Mouse (Mus musculus) retina, postnatal 1 day (tissue): ENCODE results near the gene Ptgis.

ENCODE experiments used
- DNase-seq: peaks from one replicate; pipeline ENCODE4 v3.0.0-alpha.2; 2012

Ptgis gene

GRCm38 (mm10) chr2:167263040-167263810 is 22.8 kb upstream of the Ptgis start:
- DNase-seq: no peak

- no peak for DNase-seq
Observed at GRCm38 (mm10) chr2:167262433-167262832, 22.0 kb upstream of the Ptgis start.

GRCm38 (mm10) chr2:167261106-167261505 is 20.7 kb upstream of the Ptgis start:
- no peak for DNase-seq

- no peak for DNase-seq
Observed at GRCm38 (mm10) chr2:167257790-167258189, 17.4 kb upstream of the Ptgis start.

GRCm38 (mm10) chr2:167254808-167255207 is 14.4 kb upstream of the Ptgis start:
- no peak for DNase-seq

- DNase-seq: no peak
Observed at GRCm38 (mm10) chr2:167254185-167254584, 13.8 kb upstream of the Ptgis start.

- no peak for DNase-seq
Observed at GRCm38 (mm10) chr2:167253476-167253875, 13.1 kb upstream of the Ptgis start.

GRCm38 (mm10) chr2:167252057-167252687 is 11.8 kb upstream of the Ptgis start:
- no peak for DNase-seq

- DNase-seq: peak; percentile 23
Observed at GRCm38 (mm10) chr2:167250736-167251337, 10.4 kb upstream of the Ptgis start.

- DNase-seq: no peak
Observed at GRCm38 (mm10) chr2:167250003-167250735, 9.8 kb upstream of the Ptgis start.

- DNase-seq: no peak
Observed at GRCm38 (mm10) chr2:167249591-167249990, 9.2 kb upstream of the Ptgis start.

GRCm38 (mm10) chr2:167247823-167248222 is 7.4 kb upstream of the Ptgis start:
- DNase-seq: no peak

- DNase-seq: no peak
Observed at GRCm38 (mm10) chr2:167246704-167247103, 6.3 kb upstream of the Ptgis start.

- no peak for DNase-seq
Observed at GRCm38 (mm10) chr2:167244892-167245291, 4.5 kb upstream of the Ptgis start.

GRCm38 (mm10) chr2:167243831-167244563 is 3.6 kb upstream of the Ptgis start:
- no peak for DNase-seq

- no peak for DNase-seq
Observed at GRCm38 (mm10) chr2:167239262-167239661, 1.1 kb downstream of the Ptgis start.

GRCm38 (mm10) chr2:167237224-167237623 is 3.2 kb downstream of the Ptgis start:
- peak; percentile 14 for DNase-seq

- DNase-seq: no peak
Observed at GRCm38 (mm10) chr2:167236174-167236573, 4.2 kb downstream of the Ptgis start.

GRCm38 (mm10) chr2:167235338-167236018 is 4.9 kb downstream of the Ptgis start:
- no peak for DNase-seq

- no peak for DNase-seq
Observed at GRCm38 (mm10) chr2:167233771-167234170, 6.6 kb downstream of the Ptgis start.

- no peak for DNase-seq
Observed at GRCm38 (mm10) chr2:167233009-167233335, 7.4 kb downstream of the Ptgis start.
